Mouse (Mus musculus): ENCODE measurements around the gene Gm14137. TPM values are rescaled to one million over a fixed set of nuclear protein-coding genes. Genes with fewer than 3 reads are reported as not detected.

The Gm14137 gene
- total and polyA plus RNA-seq, 3 experiments: 2.3 to 9.2 (median 3.3) TPM

DNA sequence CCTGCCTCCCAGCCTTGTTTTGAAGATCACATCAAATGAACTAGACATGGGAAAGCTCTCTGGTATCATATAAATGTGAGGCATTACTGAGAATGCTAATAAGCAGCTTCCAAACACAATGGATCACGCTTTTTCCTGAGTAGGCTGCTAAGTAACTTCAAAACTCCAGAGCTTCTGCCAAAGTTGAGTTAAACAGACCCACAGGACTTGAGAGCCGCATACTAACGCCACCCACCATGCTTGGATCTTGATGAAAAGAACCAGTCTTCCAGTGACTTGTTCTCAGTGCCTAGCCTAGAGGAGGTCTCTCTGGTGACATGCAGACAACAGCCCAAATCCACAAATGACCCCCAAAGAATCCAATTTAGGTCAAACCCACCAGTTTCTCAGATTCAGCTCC is 24.6 kb downstream of the Gm14137 start:
- H3K27me3 ChIP-seq (replicated peaks): no peaks in the 10 kb centered on the region
- no peak overlapping the region for H3K4me3 ChIP-seq (replicated peaks in 1 of 3; ENCODE audit: low read depth in 2 of 3, low read length in 2 of 3, poor library complexity in 1 of 3)
- no peak overlapping the region for H3K4me2 ChIP-seq (ENCODE audit: insufficient read depth, low read depth, poor library complexity, severe bottlenecking)
- dilution Hi-C loops (cut with MboI; ENCODE audit: extremely low pct_ligation_motif_present, extremely low pct_unique_long_range_greater_than_20kb, low sequenced_read_pairs) (no loop called here), in situ Hi-C loops (cut with MboI; ENCODE audit: low pct_ligation_motif_present, low pct_unique_long_range_greater_than_20kb, low sequenced_read_pairs) (loop anchor here (10.0 to 25.0 kb wide), 3 partner anchors 54 to 437 kb away; partner anchors contain the start of genes Ccdc9b and Phgr1)
- no peak for TF ChIP-seq MAZ (IDR thresholded peaks at IDR 0.05; ENCODE audit: low read depth, low read length)
- TF ChIP-seq JUND (conservative IDR thresholded peaks at IDR 0.05; ENCODE audit: low read depth, low read length): no peak
- TF ChIP-seq POLR2AphosphoS2 (IDR thresholded peaks at IDR 0.05; ENCODE audit: low read depth, low read length): no peak
- TF ChIP-seq ZKSCAN1 (IDR thresholded peaks at IDR 0.05; ENCODE audit: borderline replicate concordance, low read depth, low read length): no peak
- TF ChIP-seq POLR2A (IDR thresholded peaks at IDR 0.05; ENCODE audit: low read depth, low read length): no peak
- no peak for TF ChIP-seq MEF2A (IDR thresholded peaks at IDR 0.05; ENCODE audit: borderline replicate concordance, low read depth, low read length)
- no peak for TF ChIP-seq RAD21 (IDR thresholded peaks at IDR 0.05; ENCODE audit: low read depth, low read length)
- no peak for TF ChIP-seq RCOR1 (conservative IDR thresholded peaks at IDR 0.05; ENCODE audit: low read depth, low read length)
- no peak for TF ChIP-seq MXI1 (IDR thresholded peaks at IDR 0.05; ENCODE audit: low read depth, low read length)
- no peak for TF ChIP-seq BHLHE40 (IDR thresholded peaks at IDR 0.05; ENCODE audit: low read depth, low read length)
- TF ChIP-seq HCFC1 (IDR thresholded peaks at IDR 0.05; ENCODE audit: low read depth, low read length): no peak
- no peak for TF ChIP-seq NELFE (IDR thresholded peaks at IDR 0.05; ENCODE audit: low read depth, low read length)
- no peak for TF ChIP-seq ZMIZ1 (IDR thresholded peaks at IDR 0.05; ENCODE audit: low read depth, low read length)
- TF ChIP-seq CHD1 (IDR thresholded peaks at IDR 0.05; ENCODE audit: low read depth, low read length): no peak
- no peak for TF ChIP-seq ZC3H11A (IDR thresholded peaks at IDR 0.05; ENCODE audit: low read depth, low read length)
- no peak for TF ChIP-seq SIN3A (IDR thresholded peaks at IDR 0.05; ENCODE audit: low read length)
- no peak overlapping the region for H3K27ac ChIP-seq (ENCODE audit: insufficient read depth, low read depth)
- no peaks in the 10 kb centered on the region for H3K36me3 ChIP-seq (replicated peaks in 1 of 2; ENCODE audit: control insufficient read depth in 1 of 2, insufficient read depth in 1 of 2, low read length in 1 of 2)
- H3K9me3 ChIP-seq (replicated peaks; ENCODE audit: low read length): no peaks in the 10 kb centered on the region
- no peaks in the 10 kb centered on the region; the same call in 1 of the 2 replicates for H3K79me2 ChIP-seq (replicated peaks; ENCODE audit: control insufficient read depth, extremely low read depth, insufficient read depth, poor library complexity, severe bottlenecking)
- DNase-seq (ENCODE audit: extremely low read depth): no peak
- no peak overlapping the region for H3K9ac ChIP-seq (ENCODE audit: insufficient read depth, low read depth)
- H3K4me1 ChIP-seq (ENCODE audit: control insufficient read depth in 1 of 2, insufficient read depth in 2 of 2): peaks cover 2 to 24% of the 10 kb centered on the region in 2 experiments

DNA sequence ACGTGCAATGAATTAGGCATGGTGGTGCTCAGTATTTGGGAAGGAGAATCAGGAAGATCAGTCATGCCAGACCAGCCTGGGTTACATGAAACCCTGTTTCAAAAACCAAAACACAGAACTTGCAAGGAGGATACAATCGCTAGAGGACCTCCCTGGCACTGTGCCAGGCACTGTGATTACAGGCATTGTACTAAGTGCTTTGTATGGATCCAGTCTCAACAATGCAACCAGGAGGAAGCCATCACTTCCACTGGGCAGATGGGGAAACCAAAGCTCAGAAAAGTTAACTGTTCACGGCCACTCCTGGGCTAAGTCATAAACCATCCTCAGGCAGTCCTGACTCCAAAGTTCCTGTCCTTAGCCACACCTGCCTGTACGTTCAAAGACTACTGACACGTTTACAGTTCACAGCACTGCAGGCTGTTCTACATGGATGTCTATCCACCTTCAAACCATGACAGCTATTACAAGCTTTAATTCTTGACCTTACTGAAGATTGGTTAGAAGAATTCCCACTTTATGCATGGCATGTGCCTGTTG is 28.7 kb downstream of the Gm14137 start:
- in situ Hi-C loops (cut with MboI; ENCODE audit: low pct_ligation_motif_present, low pct_unique_long_range_greater_than_20kb, low sequenced_read_pairs): no loop called here
- no peak for DNase-seq (ENCODE audit: extremely low read depth)

More for the DNA sequence above, 28.7 kb downstream of the Gm14137 start:
- Histone ChIP-seq H3K27me3 (replicated peaks) (no peaks in the 10 kb centered on the region), H3K9me3 (replicated peaks; ENCODE audit: low read length) (no peaks in the 10 kb centered on the region), H3K4me3 (replicated peaks in 1 of 3; ENCODE audit: low read depth in 2 of 3, low read length in 2 of 3, poor library complexity in 1 of 3) (no peak overlapping the region), H3K79me2 (replicated peaks; ENCODE audit: control insufficient read depth, extremely low read depth, insufficient read depth, poor library complexity, severe bottlenecking) (peaks cover 2% of the 10 kb centered on the region), H3K4me1 (ENCODE audit: control insufficient read depth in 1 of 2, insufficient read depth in 2 of 2) (peaks cover 0 to 14% of the 10 kb centered on the region in 2 experiments), H3K36me3 (replicated peaks in 1 of 2; ENCODE audit: control insufficient read depth in 1 of 2, insufficient read depth in 1 of 2, low read length in 1 of 2) (peaks cover 0 to 8% of the 10 kb centered on the region in 2 experiments), H3K9ac (ENCODE audit: insufficient read depth, low read depth) (no peak overlapping the region), H3K27ac (ENCODE audit: insufficient read depth, low read depth) (no peak overlapping the region), H3K4me2 (ENCODE audit: insufficient read depth, low read depth, poor library complexity, severe bottlenecking) (no peak overlapping the region)
- TF ChIP-seq POLR2A (IDR thresholded peaks at IDR 0.05; ENCODE audit: low read depth, low read length) (no peak), RAD21 (IDR thresholded peaks at IDR 0.05; ENCODE audit: low read depth, low read length) (no peak), CTCF (conservative IDR thresholded peaks at IDR 0.05 in 1 of 2, IDR thresholded peaks at IDR 0.05 in 1 of 2; ENCODE audit: low read depth in 2 of 2, low read length in 2 of 2) (no peak), ELF1 (IDR thresholded peaks at IDR 0.05; ENCODE audit: low read depth, low read length) (no peak), EP300 (IDR thresholded peaks at IDR 0.05; ENCODE audit: low read length) (no peak), BHLHE40 (IDR thresholded peaks at IDR 0.05; ENCODE audit: low read depth, low read length) (no peak), SIN3A (IDR thresholded peaks at IDR 0.05; ENCODE audit: low read length) (no peak)
- dilution Hi-C loops (cut with MboI; ENCODE audit: extremely low pct_ligation_motif_present, extremely low pct_unique_long_range_greater_than_20kb, low sequenced_read_pairs): no loop called here
